Mouse (Mus musculus) ES-Bruce4 (cell line): ENCODE measurements around the gene Slmap.

Source experiments
- CTCF ChIP-seq: IDR thresholded peaks from one replicate; pipeline ENCODE4 v1.8.1; 2011; ENCODE audit warnings: low read depth, low read length
- EP300 ChIP-seq: IDR thresholded peaks from 2 replicates; pipeline ENCODE4 v1.6.1; 2011; ENCODE audit warnings: low read depth, low read length; ENCODE audit not compliant: insufficient read depth

DNA sequence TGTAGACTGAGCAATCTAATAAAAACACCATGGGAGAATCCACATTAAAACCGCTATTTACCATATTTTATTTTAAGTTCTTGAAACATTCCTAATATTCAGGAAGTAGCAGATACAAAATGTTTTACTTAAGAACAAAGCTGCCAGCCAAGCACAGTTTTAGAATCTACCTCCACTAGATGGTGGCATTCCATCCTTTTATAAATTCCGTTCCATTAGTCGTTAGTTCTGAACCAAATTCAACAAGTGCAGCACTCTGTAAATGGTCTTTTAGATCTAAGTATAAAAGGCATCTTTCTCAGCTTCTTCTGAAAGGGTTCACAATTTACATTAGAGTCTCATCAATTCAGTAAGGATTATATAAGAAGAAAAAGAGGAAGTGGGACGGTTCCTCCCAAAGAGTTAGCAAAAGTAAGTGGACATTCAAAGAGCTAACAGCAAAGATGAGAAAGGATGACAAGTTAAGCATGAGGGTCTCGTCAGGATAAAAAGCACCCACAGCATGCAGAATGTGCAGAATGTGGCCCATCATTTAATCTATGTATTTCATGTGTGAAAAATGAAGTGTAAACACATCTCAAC lies 68.1 kb downstream of the Slmap start:
- TF ChIP-seq EP300 = no peak
- TF ChIP-seq CTCF = no peak
